Mouse (Mus musculus): ENCODE results near the gene Tnc. TPM values are rescaled to one million over a fixed set of nuclear protein-coding genes. Genes with fewer than 3 reads are reported as not detected.

Gene Tnc
- 4.0 and 4.4 TPM in 2 replicates for polyA plus RNA-seq (2014; fragmentation: Nextera tagmentation; extraction: Ambion mirVana)

DNA sequence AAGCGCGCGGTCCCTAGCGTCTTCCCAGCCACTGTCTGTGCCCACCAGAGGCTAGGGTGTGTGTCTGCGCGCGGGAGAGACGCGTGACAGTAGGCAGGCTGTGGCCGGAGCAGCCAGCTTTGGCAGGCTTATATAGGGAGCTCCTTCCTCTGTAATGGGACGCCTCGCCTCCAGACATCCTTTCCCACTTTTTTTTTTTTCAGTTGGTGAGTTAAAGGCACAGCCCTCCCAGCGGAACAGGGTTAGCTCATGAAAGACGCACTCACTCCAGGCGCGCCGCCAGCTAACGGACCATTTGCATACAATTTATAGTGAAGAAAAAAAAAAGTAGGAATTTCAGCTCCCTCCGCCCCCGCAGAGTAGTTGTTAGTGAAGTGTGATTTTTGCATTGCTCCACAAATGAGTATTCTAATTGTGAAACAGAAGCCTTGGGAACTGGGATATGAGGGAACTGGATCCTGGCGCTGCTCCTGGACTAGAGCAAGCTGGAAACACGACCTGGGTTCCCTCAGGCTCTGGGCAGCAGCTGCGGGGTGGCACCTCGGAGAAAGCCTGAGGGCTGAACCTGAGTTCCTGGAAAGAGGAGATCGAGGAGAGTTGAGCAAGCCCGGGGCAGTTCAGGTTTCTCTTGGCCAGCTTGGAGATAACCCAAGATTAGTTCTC is at the start of gene Tnc:
Gene Tnc, minus strand, starts transcription at position 185 of the 663 bp plus-strand sequence.
- ATAC-seq (ENCODE audit: low FRiP score) (peak; percentile 68; the same call in 1 of the 2 replicates), DNase-seq (ENCODE audit: low spot score, missing footprints) (peak; percentile 88)
- Histone ChIP-seq H3K9me3 (ENCODE audit: control insufficient read depth, low read length) (no peaks in the 10 kb centered on the region), H3K4me1 (ENCODE audit: control insufficient read depth, insufficient read depth, low read length) (no peaks in the 10 kb centered on the region; the same call in 1 of the 2 replicates), H3K36me3 (ENCODE audit: control insufficient read depth, insufficient read depth, low read length) (no peaks in the 10 kb centered on the region), H3K27ac (ENCODE audit: low read depth, low read length) (no peak within 1 kb of the TSS), H3K4me2 (peak within 1 kb of the TSS; percentile 55), H3K27me3 (ENCODE audit: control insufficient read depth, insufficient read depth, low read length) (peaks cover 16% of the 10 kb centered on the region), H3K4me3 (ENCODE audit: low read depth, low read length) (peak within 1 kb of the TSS; percentile 14; the same call in 1 of the 2 replicates), H3K9ac (ENCODE audit: low read length) (no peak within 1 kb of the TSS)
- WGBS = under 1% methylated on average over 26 of the region's 26 CpGs

DNA sequence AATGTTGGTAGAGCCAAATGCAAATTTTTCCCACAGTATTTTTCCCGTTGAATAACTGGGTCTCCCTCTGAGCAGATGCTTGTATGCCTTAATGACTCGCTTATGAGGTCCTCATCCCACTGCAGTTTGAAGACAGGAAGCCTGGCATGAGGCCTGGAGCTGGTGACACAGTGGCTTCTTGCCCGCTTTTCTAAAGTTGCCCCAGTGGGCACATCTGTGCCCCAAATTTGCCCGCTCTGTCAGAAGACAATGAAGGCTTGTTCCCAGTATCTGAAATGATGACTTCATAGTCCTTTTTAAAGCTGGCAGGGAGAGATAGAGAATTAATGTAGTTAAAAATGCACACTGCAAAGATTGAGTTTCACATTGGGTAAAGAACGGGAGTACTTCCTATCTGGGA is 47.4 kb upstream of the Tnc start:
- no peaks in the 10 kb centered on the region for H3K9me3 ChIP-seq (ENCODE audit: control insufficient read depth, low read length)
- H3K27ac ChIP-seq (ENCODE audit: low read depth, low read length) = no peak overlapping the region
- no peaks in the 10 kb centered on the region for H3K36me3 ChIP-seq (ENCODE audit: control insufficient read depth, insufficient read depth, low read length)
- no peak overlapping the region for H3K4me2 ChIP-seq
- H3K4me1 ChIP-seq (ENCODE audit: control insufficient read depth, insufficient read depth, low read length) = no peaks in the 10 kb centered on the region
- no peak overlapping the region for H3K9ac ChIP-seq (ENCODE audit: low read length)
- H3K27me3 ChIP-seq (ENCODE audit: control insufficient read depth, insufficient read depth, low read length) = no peaks in the 10 kb centered on the region
- no peak overlapping the region for H3K4me3 ChIP-seq (ENCODE audit: low read depth, low read length)
- DNase-seq (ENCODE audit: low spot score, missing footprints) = no peak
- 92% methylated on average over 5 of the region's 5 CpGs for WGBS
- ATAC-seq (ENCODE audit: low FRiP score) = no peak

GRCm38 (mm10) chr4:64092857-64093256 is 46.0 kb upstream of the Tnc start:
- H3K4me1 ChIP-seq (ENCODE audit: control insufficient read depth, insufficient read depth, low read length) = no peaks in the 10 kb centered on the region
- no peak overlapping the region for H3K27ac ChIP-seq (ENCODE audit: low read depth, low read length)
- no peaks in the 10 kb centered on the region for H3K27me3 ChIP-seq (ENCODE audit: control insufficient read depth, insufficient read depth, low read length)
- H3K36me3 ChIP-seq (ENCODE audit: control insufficient read depth, insufficient read depth, low read length) = no peaks in the 10 kb centered on the region
- ATAC-seq (ENCODE audit: low FRiP score) (no peak), DNase-seq (ENCODE audit: low spot score, missing footprints) (no peak)
- WGBS = 81% methylated on average over 1 of the region's 1 CpGs
- H3K9me3 ChIP-seq (ENCODE audit: control insufficient read depth, low read length) = no peaks in the 10 kb centered on the region
- H3K4me2 ChIP-seq = no peak overlapping the region
- no peak overlapping the region for H3K4me3 ChIP-seq (ENCODE audit: low read depth, low read length)
- no peak overlapping the region for H3K9ac ChIP-seq (ENCODE audit: low read length)

- Histone ChIP-seq H3K27ac (ENCODE audit: low read depth, low read length) (no peak overlapping the region), H3K36me3 (ENCODE audit: control insufficient read depth, insufficient read depth, low read length) (no peaks in the 10 kb centered on the region), H3K9ac (ENCODE audit: low read length) (no peak overlapping the region), H3K27me3 (ENCODE audit: control insufficient read depth, insufficient read depth, low read length) (no peaks in the 10 kb centered on the region), H3K4me1 (ENCODE audit: control insufficient read depth, insufficient read depth, low read length) (no peaks in the 10 kb centered on the region), H3K4me2 (no peak overlapping the region), H3K4me3 (ENCODE audit: low read depth, low read length) (no peak overlapping the region), H3K9me3 (ENCODE audit: control insufficient read depth, low read length) (no peaks in the 10 kb centered on the region)
- DNase-seq (ENCODE audit: low spot score, missing footprints) (no peak), ATAC-seq (ENCODE audit: low FRiP score) (no peak)
- WGBS = 81% methylated on average over 2 of the region's 2 CpGs
These were observed 42.6 kb upstream of the Tnc start for GRCm38 (mm10) chr4:64089378-64089777.

DNA sequence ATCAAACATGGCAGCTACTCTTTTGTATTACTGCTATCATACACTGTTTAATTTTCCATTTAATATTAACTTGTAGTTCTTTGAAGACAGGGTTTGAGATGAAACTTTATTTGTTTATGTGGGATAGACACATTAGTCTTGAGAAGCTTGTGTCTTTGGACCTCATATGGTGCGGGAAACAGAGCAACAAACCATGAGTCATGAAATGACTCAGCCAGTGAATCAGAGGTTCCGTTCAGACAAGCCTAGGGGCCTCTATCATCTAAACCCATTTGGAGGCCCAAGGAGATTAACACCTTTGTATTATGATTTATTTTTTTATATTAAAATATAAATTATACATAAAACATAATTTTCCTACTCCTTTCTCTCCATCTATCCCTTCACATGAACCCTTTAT is 40.9 kb upstream of the Tnc start:
- Histone ChIP-seq H3K4me1 (ENCODE audit: control insufficient read depth, insufficient read depth, low read length) (no peaks in the 10 kb centered on the region), H3K4me3 (ENCODE audit: low read depth, low read length) (no peak overlapping the region), H3K9me3 (ENCODE audit: control insufficient read depth, low read length) (no peaks in the 10 kb centered on the region), H3K36me3 (ENCODE audit: control insufficient read depth, insufficient read depth, low read length) (no peaks in the 10 kb centered on the region), H3K9ac (ENCODE audit: low read length) (no peak overlapping the region), H3K4me2 (no peak overlapping the region), H3K27me3 (ENCODE audit: control insufficient read depth, insufficient read depth, low read length) (no peaks in the 10 kb centered on the region), H3K27ac (ENCODE audit: low read depth, low read length) (no peak overlapping the region)
- WGBS = 89% methylated on average over 2 of the region's 2 CpGs
- ATAC-seq (ENCODE audit: low FRiP score) (no peak), DNase-seq (ENCODE audit: low spot score, missing footprints) (no peak)

- Histone ChIP-seq H3K36me3 (ENCODE audit: control insufficient read depth, insufficient read depth, low read length) (no peaks in the 10 kb centered on the region), H3K9me3 (ENCODE audit: control insufficient read depth, low read length) (no peaks in the 10 kb centered on the region), H3K27me3 (ENCODE audit: control insufficient read depth, insufficient read depth, low read length) (no peaks in the 10 kb centered on the region), H3K4me1 (ENCODE audit: control insufficient read depth, insufficient read depth, low read length) (no peaks in the 10 kb centered on the region), H3K4me3 (ENCODE audit: low read depth, low read length) (no peak overlapping the region), H3K4me2 (no peak overlapping the region), H3K27ac (ENCODE audit: low read depth, low read length) (no peak overlapping the region), H3K9ac (ENCODE audit: low read length) (no peak overlapping the region)
- ATAC-seq (ENCODE audit: low FRiP score) (no peak), DNase-seq (ENCODE audit: low spot score, missing footprints) (no peak)
- WGBS = 87% methylated on average over 1 of the region's 1 CpGs
These were observed 39.3 kb upstream of the Tnc start for GRCm38 (mm10) chr4:64085993-64086567.

DNA sequence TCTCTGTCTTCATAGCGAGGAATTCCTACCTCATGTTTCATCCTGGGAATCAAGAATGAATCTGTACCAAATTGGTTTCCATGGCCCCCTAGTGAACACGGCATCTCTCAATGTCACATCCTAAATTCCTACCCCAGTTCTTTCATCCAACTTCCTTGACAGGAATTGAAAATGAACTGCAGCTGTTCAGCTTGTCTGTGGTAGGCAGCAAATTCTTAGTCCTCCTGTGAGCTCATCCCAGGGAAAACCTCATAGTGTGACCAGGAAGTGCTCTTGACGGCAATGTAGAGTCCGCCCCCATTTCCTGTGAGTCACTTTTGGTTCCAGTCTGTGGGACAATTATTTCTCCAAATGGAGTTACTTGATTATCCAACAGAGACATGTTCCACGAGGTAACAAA is 37.0 kb upstream of the Tnc start:
- H3K36me3 ChIP-seq (ENCODE audit: control insufficient read depth, insufficient read depth, low read length) = no peaks in the 10 kb centered on the region
- no peak overlapping the region for H3K27ac ChIP-seq (ENCODE audit: low read depth, low read length)
- H3K9ac ChIP-seq (ENCODE audit: low read length) = no peak overlapping the region
- H3K9me3 ChIP-seq (ENCODE audit: control insufficient read depth, low read length) = no peaks in the 10 kb centered on the region
- DNase-seq (ENCODE audit: low spot score, missing footprints) (no peak), ATAC-seq (ENCODE audit: low FRiP score) (no peak)
- no peak overlapping the region for H3K4me3 ChIP-seq (ENCODE audit: low read depth, low read length)
- H3K4me2 ChIP-seq = no peak overlapping the region
- 78% methylated on average over 5 of the region's 5 CpGs for WGBS
- H3K4me1 ChIP-seq (ENCODE audit: control insufficient read depth, insufficient read depth, low read length) = no peaks in the 10 kb centered on the region
- H3K27me3 ChIP-seq (ENCODE audit: control insufficient read depth, insufficient read depth, low read length) = no peaks in the 10 kb centered on the region

GRCm38 (mm10) chr4:64078029-64078619 is 31.3 kb upstream of the Tnc start:
- Histone ChIP-seq H3K4me1 (ENCODE audit: control insufficient read depth, insufficient read depth, low read length) (no peaks in the 10 kb centered on the region), H3K9ac (ENCODE audit: low read length) (no peak overlapping the region), H3K27me3 (ENCODE audit: control insufficient read depth, insufficient read depth, low read length) (no peaks in the 10 kb centered on the region), H3K4me2 (no peak overlapping the region), H3K4me3 (ENCODE audit: low read depth, low read length) (no peak overlapping the region), H3K36me3 (ENCODE audit: control insufficient read depth, insufficient read depth, low read length) (no peaks in the 10 kb centered on the region), H3K27ac (ENCODE audit: low read depth, low read length) (no peak overlapping the region), H3K9me3 (ENCODE audit: control insufficient read depth, low read length) (no peaks in the 10 kb centered on the region)
- 85% methylated on average over 2 of the region's 2 CpGs for WGBS
- DNase-seq (ENCODE audit: low spot score, missing footprints) = no peak
- ATAC-seq (ENCODE audit: low FRiP score) = no peak

DNA sequence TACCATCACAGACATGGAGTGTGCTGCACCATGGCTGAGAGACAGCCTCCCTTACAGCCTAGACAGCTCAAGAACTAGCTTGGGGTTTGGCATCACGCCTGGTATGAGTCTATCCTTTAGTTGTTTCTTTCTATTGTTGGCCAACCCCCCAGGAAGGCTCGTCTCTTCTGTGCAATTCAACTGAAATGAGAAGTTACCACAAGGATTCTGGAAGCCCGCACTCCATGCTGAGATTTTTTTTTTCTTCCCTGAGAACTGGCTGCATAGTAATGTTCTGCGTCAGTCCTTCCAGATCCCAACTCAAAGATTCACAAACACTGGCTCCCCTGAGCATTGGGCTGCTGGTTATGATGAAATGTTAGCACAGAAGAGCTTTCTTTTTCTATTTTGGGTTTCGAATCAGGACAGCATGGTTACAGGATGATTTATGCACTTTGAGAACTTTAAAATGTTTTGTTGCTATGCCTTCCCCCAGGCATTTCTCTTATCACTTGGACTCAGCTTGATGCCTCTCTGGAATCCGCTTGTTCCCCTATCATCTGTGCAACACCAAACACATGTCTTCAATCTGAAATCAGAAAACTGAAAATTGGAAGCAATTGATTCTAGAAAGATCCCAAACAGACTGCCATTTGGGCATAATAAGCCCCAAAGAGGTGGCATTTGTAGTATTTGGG is 29.7 kb upstream of the Tnc start:
- Histone ChIP-seq H3K27me3 (ENCODE audit: control insufficient read depth, insufficient read depth, low read length) (no peaks in the 10 kb centered on the region), H3K27ac (ENCODE audit: low read depth, low read length) (no peak overlapping the region), H3K9me3 (ENCODE audit: control insufficient read depth, low read length) (no peaks in the 10 kb centered on the region), H3K9ac (ENCODE audit: low read length) (no peak overlapping the region), H3K36me3 (ENCODE audit: control insufficient read depth, insufficient read depth, low read length) (no peaks in the 10 kb centered on the region), H3K4me3 (ENCODE audit: low read depth, low read length) (no peak overlapping the region), H3K4me2 (no peak overlapping the region), H3K4me1 (ENCODE audit: control insufficient read depth, insufficient read depth, low read length) (no peaks in the 10 kb centered on the region)
- 76% methylated on average over 6 of the region's 6 CpGs for WGBS
- DNase-seq (ENCODE audit: low spot score, missing footprints) (no peak), ATAC-seq (ENCODE audit: low FRiP score) (no peak)
